Mouse (Mus musculus) neural tube, postnatal 0 days (tissue): Measurements from ENCODE around the gene Emc8. TPM values are rescaled to one million over a fixed set of nuclear protein-coding genes. Genes with fewer than 3 reads are reported as not detected.

Experiments
- polyA plus RNA-seq: library from polyadenylated mRNA; unstranded; fragments of >200 nt; fragmentation: Nextera tagmentation; extraction: Ambion mirVana; gene quantifications from 2 replicates; pipeline ENCODE4 v1.2.1, GENCODE M21; 2015

Emc8 gene
- polyA plus RNA-seq, result 112 and 114 TPM in 2 replicates

DNA sequence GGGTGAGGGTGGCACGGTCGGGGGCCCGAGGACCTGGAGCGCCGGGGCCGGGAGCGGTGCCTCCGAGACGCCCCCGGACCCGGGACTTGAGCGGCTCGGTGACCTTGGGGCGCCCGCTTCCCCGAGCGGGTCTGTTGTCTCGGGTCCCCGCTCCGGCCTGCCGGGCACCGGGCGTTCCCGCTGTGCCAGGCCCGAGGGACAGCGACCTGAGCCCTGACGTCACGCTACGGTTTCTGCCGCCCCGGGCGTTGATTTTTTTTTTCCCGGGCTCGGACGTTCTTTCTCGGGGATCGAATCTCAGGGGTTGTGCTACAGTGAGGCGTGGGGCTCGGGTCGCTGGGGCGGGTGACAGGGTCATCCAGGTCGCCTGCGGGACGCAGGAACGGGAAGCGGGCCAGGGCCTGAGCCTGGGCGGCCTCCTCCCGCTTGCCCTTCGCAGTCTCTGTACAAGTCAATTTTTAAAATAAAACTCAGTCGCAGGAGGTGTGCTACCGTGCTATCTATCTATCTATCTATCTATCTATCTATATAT, at the start of gene Emc8:
Gene Emc8, minus strand, starts transcription at position 200 of the 532 bp plus-strand sequence.

GRCm38 (mm10) chr8:120667561-120668373, 606 bp downstream of the Emc8 start, which contains the start of the genes Gm27021 and Cox4i1:
Gene Gm27021, minus strand, starts transcription at chr8:120668079.
Gene Cox4i1, plus strand, starts transcription at chr8:120668222.

DNA sequence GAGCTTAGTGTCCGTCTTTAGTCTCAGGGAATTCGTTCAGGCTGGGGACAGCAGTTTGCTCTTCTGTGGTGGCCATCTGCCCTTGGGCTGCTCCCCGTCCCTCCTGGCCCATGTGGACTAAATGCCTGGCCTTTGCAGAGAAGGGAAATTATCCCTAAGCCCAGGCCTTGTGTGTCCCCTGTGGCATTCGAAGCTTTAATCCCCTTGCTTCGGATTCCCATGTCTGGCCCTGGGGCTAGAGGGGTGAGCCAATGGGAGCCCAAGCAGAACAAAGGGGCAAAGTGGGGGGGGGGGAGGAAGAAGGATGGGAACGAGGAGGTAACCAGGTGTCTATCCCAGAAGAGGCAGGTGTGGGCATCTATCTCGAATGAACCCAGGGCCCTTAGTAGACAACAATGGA, 20.8 kb downstream of the Emc8 start, which contains the start of gene 1190005I06Rik:
Gene 1190005I06Rik, minus strand, starts transcription at position 101 of the 400 bp plus-strand sequence.

Other genes with a start within 250 kb of the Emc8 start
- gene Gins2, start 79.3 kb downstream of the Emc8 start, polyA plus RNA-seq, result 12.8 and 13.9 TPM in 2 replicates
- gene 1190005I06Rik, start 20.9 kb downstream of the Emc8 start, polyA plus RNA-seq, result 25.4 and 25.9 TPM in 2 replicates
- gene Gm27021, start 494 bp downstream of the Emc8 start, polyA plus RNA-seq, result 9.4 and 9.7 TPM in 2 replicates
- 1,722 and 1,800 TPM in 2 replicates for gene Cox4i1, start 351 bp downstream of the Emc8 start, polyA plus RNA-seq
- gene Irf8, start 67.8 kb upstream of the Emc8 start, polyA plus RNA-seq, result 6.3 and 7.0 TPM in 2 replicates